Mouse (Mus musculus) heart, postnatal 4 days (tissue): Measurements from ENCODE around the gene S100a3. TPM values are rescaled to one million over a fixed set of nuclear protein-coding genes. Genes with fewer than 3 reads are reported as not detected.
A peak's percentile ranks its signal among the peaks of the same experiment; 100 is the strongest.

Experiments
- DNase-seq: peaks from one replicate; pipeline ENCODE4 v3.0.0; 2021
- total RNA-seq, 2 experiments: library from RNA; stranded (reverse); gene quantifications; 2 replicates each; pipeline ENCODE4 v1.2.3; 2021

S100a3 gene
- total RNA-seq, 2 experiments from 2014 or later, result not detected

GRCm38 (mm10) chr3:90574691-90575090, 14.3 kb downstream of the S100a3 start:
- no peak for DNase-seq

- no peak for DNase-seq
Measured at GRCm38 (mm10) chr3:90575320-90575719, 14.9 kb downstream of the S100a3 start.

- DNase-seq, result no peak
Measured at GRCm38 (mm10) chr3:90576351-90577001, 16.1 kb downstream of the S100a3 start.

GRCm38 (mm10) chr3:90579433-90579832, 19.1 kb downstream of the S100a3 start:
- no peak for DNase-seq

GRCm38 (mm10) chr3:90581141-90581540, 20.8 kb downstream of the S100a3 start:
- DNase-seq, result no peak

- DNase-seq, result no peak
Measured at GRCm38 (mm10) chr3:90582156-90582555, 21.8 kb downstream of the S100a3 start.

- no peak for DNase-seq
Measured at GRCm38 (mm10) chr3:90582556-90582955, 22.2 kb downstream of the S100a3 start.

GRCm38 (mm10) chr3:90583893-90584292, 23.5 kb downstream of the S100a3 start:
- DNase-seq, result peak; percentile 47

- peak; percentile 74 for DNase-seq
Measured at GRCm38 (mm10) chr3:90585595-90585994, 25.2 kb downstream of the S100a3 start.

GRCm38 (mm10) chr3:90586016-90586643, 25.8 kb downstream of the S100a3 start:
- no peak for DNase-seq

GRCm38 (mm10) chr3:90586906-90587305, 26.5 kb downstream of the S100a3 start:
- peak; percentile 74 for DNase-seq

GRCm38 (mm10) chr3:90587361-90588101, 27.2 kb downstream of the S100a3 start:
- peak; percentile 36 for DNase-seq

GRCm38 (mm10) chr3:90589390-90589789, 29.0 kb downstream of the S100a3 start:
- DNase-seq, result no peak

GRCm38 (mm10) chr3:90589947-90590346, 29.6 kb downstream of the S100a3 start, which contains the start of gene S100a2:
S100a2 (plus strand) TSS chr3:90590247.
- DNase-seq, result no peak

GRCm38 (mm10) chr3:90594466-90594865, 34.1 kb downstream of the S100a3 start:
- DNase-seq, result no peak

- no peak for DNase-seq
Measured at GRCm38 (mm10) chr3:90595556-90595955, 35.2 kb downstream of the S100a3 start.

GRCm38 (mm10) chr3:90596810-90597209, 36.4 kb downstream of the S100a3 start:
- no peak for DNase-seq

GRCm38 (mm10) chr3:90597736-90598135, 37.4 kb downstream of the S100a3 start:
- DNase-seq, result no peak

- no peak for DNase-seq
Measured at GRCm38 (mm10) chr3:90598212-90598611, 37.8 kb downstream of the S100a3 start.

GRCm38 (mm10) chr3:90599401-90599800, 39.0 kb downstream of the S100a3 start:
- DNase-seq, result no peak

- DNase-seq, result no peak
Measured at GRCm38 (mm10) chr3:90600036-90600435, 39.7 kb downstream of the S100a3 start.

- no peak for DNase-seq
Measured at GRCm38 (mm10) chr3:90600458-90601195, 40.2 kb downstream of the S100a3 start.
